Mouse (Mus musculus) monocyte, adult 59 days (primary cell): Measurements from ENCODE around the gene Coq9. TPM values are rescaled to one million over a fixed set of nuclear protein-coding genes. Genes with fewer than 3 reads are reported as not detected.

Experiments
- total RNA-seq, 2 experiments: library from RNA; stranded (reverse); gene quantifications; one replicate each; pipeline ENCODE4 v1.2.4; 2023

The Coq9 gene
- total RNA-seq: 10 to 100 TPM; 29.1 to 29.5 TPM

GRCm38 (mm10) chr8:94837662-94838574, at the start of gene Coq9, which contains the start of gene Ciapin1:
Coq9 (plus strand) TSS chr8:94838321.
Ciapin1 (minus strand) TSS chr8:94838358.

GRCm38 (mm10) chr8:94810153-94810552, 28.0 kb upstream of the Coq9 start, which contains the start of gene Ccl17:
Ccl17 (plus strand) TSS chr8:94810453.

DNA sequence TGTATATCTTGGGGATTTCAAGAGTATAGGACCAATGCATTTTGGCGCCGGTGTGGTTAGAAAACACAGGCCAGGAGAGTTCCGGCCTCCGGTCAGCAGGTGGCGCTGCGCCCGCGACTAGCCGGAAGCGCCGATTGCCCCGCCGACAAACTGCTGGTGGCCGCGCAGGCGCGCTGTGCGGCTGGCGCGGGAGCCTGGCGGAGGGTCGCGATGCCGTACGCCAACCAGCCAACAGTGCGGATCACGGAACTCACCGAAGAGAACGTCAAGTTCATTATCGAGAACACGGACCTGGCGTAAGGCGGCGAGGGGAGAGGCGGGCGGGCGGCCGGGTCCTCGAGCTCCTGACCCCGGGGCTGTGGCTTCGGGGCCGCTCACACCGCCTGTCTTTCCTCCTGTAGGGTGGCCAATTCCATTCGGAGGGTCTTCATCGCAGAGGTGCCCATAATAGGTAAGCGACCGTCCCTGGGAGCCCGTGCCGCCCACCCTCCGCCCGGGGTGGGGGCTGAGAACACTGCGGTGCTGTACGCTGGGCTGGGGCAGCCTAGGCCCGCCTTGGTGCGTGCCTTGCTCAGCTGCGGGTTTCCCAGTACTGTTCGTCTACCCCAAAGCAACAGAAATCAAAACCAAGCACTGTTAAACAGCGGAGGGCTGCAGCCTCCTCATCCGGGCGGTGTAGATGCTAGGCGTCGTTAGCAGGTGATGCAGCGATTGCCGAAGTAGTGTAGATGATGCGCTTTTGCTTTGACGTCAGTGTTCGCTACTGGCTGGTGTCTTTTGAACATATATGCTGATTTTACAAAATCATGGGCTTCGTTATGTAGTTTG, 19.4 kb downstream of the Coq9 start, which contains the start of gene Polr2c:
Gene Polr2c (plus strand): TSS at position 105 of the 828 bp plus-strand sequence.

DNA sequence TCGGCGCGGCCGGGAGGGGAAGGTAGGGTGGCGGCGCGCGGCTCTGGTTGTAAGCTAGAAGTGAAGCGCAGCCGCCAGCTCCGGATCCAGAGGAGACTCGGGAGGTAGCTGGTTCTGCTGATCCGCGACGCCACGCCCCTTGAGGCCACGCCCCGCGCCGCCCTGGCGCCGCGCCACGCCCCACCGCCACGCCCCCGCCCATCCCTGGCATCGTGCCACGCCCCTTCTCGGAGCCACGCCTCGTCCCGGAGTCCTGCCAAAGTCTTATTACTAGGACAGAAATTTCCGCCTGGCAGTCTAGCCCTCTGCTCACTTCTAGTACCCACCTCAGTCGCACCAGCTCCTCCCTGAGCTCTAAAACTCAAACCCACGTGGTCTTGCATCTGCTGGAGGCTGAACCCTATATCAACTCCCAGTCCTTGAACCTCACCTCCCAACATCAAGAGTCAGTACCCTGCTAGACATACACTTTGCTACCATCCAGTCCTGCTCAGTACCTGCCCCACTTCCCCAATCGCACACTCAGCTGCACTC, 38.1 kb downstream of the Coq9 start, which contains the start of gene Dok4:
Gene Dok4 (minus strand): TSS at position 134 of the 534 bp plus-strand sequence.

Other genes starting within 250 kb of the Coq9 start
- gene Rspry1, start 236.4 kb upstream of the Coq9 start, total RNA-seq: 10 to 100 TPM; 30.3 to 31.4 TPM
- 10 to 100 TPM; 33.9 to 34.5 TPM for gene Fam192a, start 236.3 kb upstream of the Coq9 start, total RNA-seq
- 10 to 100 TPM; 36.9 to 39.2 TPM for gene Arl2bp, start 171.7 kb upstream of the Coq9 start, total RNA-seq
- gene Pllp, start 142.0 kb upstream of the Coq9 start, total RNA-seq: not detected
- 1 to 10 TPM in 1 of 2 experiments, under 1 TPM in 1; 0.85 to 2.8 TPM for gene Ccl22, start 92.7 kb upstream of the Coq9 start, total RNA-seq
- under 1 TPM; 0.18 to 0.24 TPM for gene Cx3cl1, start 66.3 kb upstream of the Coq9 start, total RNA-seq
- not detected for gene Ccl17, start 27.9 kb upstream of the Coq9 start, total RNA-seq
- gene Ciapin1, start within 50 bp of the Coq9 start, total RNA-seq: 10 to 100 TPM; 27.6 to 37.1 TPM
- 10 to 100 TPM; 38.4 to 48.2 TPM for gene Polr2c, start 19.1 kb downstream of the Coq9 start, total RNA-seq
- gene Dok4, start 38.0 kb downstream of the Coq9 start, total RNA-seq: 1 to 10 TPM; 3.0 to 3.3 TPM
- 10 to 100 TPM; 24.1 to 24.9 TPM for gene Ccdc102a, start 79.8 kb downstream of the Coq9 start, total RNA-seq
- gene Adgrg5, start 85.4 kb downstream of the Coq9 start, total RNA-seq: 10 to 100 TPM; 65.2 to 67.1 TPM
- 1 to 10 TPM; 2.0 to 2.4 TPM for gene Adgrg1, start 136.4 kb downstream of the Coq9 start, total RNA-seq
- gene Adgrg3, start 179.4 kb downstream of the Coq9 start, total RNA-seq: under 1 TPM; 0.64 to 0.68 TPM
- not detected for gene Drc7, start 216.8 kb downstream of the Coq9 start, total RNA-seq
- 1 to 10 TPM; 6.3 to 9.9 TPM for gene Katnb1, start 242.9 kb downstream of the Coq9 start, total RNA-seq